Mouse (Mus musculus): ENCODE data around the gene Srsf4.

The Srsf4 gene

DNA sequence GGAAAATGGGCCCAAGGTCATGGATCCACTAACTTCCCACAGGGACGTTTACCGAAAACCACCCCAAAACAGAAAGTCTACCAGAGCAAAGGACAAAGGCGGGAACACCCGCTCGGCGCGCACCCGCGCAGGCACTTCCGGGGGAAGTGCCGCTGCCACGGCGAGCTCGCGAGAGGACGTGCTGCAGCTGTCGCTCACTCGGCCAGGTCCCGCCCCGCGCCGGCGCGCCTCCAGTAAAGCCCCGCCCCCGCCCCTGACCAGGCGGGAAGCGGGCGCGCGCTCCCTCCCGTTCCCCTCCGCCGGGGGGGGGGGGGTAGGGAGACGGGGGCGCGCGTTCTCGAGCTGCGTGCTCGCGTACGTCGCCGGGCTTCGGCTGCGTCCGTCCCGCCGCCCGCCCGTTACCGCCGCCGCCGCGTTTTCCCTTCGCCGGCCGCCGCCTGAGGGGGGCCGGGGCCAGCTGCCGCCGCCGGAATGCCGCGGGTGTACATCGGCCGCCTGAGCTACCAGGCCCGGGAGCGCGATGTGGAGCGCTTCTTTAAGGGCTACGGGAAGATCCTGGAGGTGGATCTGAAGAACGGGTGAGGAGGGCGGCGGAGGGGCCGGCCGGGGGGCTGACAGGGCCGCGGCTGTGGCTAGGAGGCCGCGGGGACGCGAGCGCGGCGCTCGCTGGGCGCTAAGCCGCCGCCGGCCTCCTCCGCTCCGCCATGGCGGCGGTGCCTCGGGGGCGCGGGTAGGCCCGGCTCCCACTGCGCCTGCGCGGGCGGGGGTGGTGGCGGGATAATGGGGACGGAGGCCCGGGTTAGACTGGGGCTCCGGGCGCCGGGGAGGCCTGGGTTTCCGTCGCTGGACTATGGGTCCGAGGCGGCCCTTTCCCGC, at the start of gene Srsf4:
Srsf4 (plus strand) TSS at position 325 of the 876 bp plus-strand sequence.
- peak; percentile 95 for DNase-seq

DNA sequence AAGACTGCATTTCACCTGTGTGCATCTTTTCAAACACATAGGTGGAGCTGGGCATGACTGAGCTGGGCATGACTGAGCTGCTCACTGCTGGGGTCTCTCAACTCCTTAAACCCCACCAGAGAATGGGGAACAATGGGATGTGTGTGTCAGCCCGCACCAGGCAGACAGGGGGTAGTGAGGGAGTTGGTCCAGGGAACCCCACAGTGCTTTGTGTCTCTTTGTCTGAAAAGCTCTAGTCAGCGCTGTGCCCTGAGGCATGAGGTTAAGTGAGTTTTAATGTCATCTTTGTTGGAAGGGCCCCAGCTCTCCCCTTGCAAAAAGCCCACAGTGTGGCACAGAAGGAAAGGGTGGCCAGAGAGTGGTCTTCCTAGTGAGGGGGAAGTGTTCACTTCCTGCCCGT, 48.5 kb upstream of the Srsf4 start:
- no peak for DNase-seq

DNA sequence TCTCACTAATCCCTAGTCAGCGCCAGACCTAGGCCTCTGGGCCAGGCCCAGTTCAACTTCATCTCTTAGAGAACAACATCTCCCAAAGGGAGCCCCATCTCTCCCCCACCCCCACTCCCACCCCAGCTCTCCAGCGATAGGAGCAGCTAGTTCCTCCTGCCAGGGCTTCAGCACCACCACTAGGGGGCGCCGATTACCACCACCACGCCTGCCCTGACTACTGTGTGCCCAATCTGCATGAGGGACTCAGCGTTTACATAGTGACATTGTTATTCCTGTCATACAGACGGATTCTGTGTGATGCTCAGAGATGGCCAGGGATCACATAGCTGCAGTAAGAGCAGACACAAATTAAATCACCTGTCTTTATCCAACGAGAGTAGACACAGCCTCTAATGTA, 47.6 kb upstream of the Srsf4 start:
- DNase-seq = peak; percentile 53

DNA sequence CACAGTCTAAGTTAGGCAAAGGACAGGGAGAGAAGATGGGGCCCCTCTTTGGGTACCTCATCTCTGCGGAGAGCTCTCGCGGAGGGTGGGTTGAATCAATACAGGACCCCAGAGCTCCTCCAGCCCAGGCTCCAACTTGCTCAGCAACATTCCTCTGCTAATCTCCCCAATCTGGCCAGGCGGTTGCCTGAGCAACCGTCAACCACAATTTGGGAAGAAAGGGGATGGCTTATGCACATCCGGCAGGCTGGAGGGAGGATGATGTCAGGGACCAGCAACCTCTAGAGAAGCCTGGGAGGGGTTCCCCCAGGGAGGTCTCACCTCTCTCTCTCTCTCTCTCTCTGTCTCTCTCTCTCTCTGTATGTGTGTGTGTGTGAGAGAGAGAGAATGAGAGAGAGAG, 46.5 kb upstream of the Srsf4 start:
- DNase-seq = no peak

GRCm38 (mm10) chr4:131829123-131829522, 44.3 kb upstream of the Srsf4 start:
- no peak for DNase-seq

DNA sequence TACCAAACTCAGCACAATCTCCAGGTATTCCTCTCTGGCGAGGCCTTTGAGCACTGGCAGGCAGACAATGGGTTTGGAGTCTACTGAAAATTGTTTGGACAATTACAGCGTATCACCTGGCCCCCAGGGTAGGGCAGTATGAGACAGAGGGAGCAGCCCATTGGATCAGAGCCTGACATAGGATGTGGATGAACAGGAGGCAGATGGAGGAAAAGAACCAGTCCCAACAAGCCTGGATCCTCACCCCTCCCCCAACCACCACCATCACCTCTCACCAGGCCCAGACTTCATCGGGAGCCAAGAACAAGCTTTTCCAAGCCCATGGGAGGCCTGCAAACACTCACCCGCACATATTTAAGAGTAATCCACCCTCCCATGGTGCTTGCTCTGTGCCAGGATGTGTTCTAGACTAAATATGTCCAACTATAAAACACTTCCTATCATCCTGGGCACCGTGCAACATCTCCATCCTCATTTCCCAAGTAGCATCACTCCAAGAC, 41.8 kb upstream of the Srsf4 start:
- peak; percentile 59 for DNase-seq

GRCm38 (mm10) chr4:131832759-131833407, 40.5 kb upstream of the Srsf4 start:
- DNase-seq = no peak

DNA sequence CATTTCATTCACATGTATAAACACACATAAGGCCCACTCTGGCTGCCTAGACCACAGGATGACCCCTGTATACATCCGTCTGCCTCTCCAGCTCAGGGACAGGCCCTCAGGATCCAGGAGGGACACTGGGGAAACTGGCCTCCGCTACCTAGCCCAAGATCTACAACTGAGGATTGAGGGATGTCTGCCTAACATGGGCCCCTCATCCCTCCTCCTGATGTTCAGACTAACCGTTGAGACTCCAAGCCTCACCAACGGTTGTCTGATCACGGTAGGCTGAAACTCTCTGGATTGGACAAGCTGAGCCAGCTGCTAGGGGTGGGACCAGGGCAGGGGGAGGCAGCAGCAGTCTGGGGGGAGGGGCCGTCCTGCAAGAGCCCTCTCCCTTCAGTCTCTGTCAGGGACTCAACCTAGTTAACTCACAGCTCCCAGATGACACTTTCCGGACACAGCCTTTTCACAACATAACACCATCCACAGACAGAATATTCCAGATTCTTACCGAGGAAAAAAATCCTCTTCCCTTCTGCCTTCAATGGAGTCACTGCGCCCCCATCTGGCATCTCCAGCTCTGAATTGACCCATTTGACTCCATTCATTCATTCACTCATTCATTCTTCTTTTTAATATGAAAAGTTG, 39.3 kb upstream of the Srsf4 start:
- peak; percentile 75 for DNase-seq

DNA sequence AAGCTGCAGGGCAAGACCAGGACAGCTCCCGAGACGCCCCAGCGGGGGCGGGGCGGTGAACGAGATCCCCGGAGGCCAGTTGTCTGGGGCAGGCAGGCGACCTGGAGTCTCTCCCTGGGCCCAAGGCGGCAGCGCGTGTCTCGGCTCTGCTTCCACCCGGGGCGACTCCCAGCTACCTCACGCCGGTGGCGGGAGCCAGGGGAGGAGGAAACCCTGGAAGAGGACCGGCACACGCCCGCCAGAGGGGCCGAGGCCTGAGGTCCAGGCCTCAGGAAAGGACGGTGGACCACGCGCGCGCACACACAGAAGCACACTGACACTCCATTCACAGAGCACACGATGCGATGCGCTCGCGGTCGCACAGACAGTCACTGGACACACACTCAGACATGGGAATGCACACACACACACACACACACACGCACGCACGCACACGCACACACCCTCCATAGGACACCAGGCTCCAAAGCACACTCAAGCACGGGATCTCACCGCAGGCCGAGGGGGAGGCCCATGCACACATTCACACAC, 37.0 kb upstream of the Srsf4 start:
- DNase-seq = peak; percentile 63

GRCm38 (mm10) chr4:131836891-131837491, 36.4 kb upstream of the Srsf4 start:
- DNase-seq = peak; percentile 58

- peak; percentile 92 for DNase-seq
These were observed 35.4 kb upstream of the Srsf4 start, which contains the start of gene Ptpru for GRCm38 (mm10) chr4:131837872-131838524. Gene Ptpru (minus strand): TSS chr4:131838288.

DNA sequence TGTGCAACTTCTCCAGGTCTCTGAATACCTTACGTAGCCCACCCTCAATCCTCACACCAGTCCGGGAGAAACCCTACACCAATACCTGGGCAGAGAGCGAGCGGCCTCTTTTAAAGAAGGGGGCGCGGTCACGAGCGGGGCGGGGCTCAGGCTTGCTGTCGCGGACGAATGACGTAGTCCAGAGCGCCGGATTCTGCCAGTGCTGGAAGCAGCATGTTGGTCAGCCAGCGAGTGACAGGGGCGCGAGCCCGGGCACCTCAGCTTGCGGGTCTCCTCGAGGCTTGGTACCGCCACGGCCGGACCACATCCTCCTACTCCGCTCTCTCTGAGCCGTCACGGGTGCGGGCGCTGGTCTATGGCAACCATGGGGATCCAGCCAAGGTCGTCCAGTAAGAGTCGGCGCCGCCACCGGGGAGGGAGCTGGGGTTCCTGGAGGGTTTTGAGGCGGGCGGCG, 30.1 kb upstream of the Srsf4 start, which contains the start of gene Mecr:
Mecr (plus strand) TSS at position 181 of the 454 bp plus-strand sequence.
- peak; percentile 96 for DNase-seq

DNA sequence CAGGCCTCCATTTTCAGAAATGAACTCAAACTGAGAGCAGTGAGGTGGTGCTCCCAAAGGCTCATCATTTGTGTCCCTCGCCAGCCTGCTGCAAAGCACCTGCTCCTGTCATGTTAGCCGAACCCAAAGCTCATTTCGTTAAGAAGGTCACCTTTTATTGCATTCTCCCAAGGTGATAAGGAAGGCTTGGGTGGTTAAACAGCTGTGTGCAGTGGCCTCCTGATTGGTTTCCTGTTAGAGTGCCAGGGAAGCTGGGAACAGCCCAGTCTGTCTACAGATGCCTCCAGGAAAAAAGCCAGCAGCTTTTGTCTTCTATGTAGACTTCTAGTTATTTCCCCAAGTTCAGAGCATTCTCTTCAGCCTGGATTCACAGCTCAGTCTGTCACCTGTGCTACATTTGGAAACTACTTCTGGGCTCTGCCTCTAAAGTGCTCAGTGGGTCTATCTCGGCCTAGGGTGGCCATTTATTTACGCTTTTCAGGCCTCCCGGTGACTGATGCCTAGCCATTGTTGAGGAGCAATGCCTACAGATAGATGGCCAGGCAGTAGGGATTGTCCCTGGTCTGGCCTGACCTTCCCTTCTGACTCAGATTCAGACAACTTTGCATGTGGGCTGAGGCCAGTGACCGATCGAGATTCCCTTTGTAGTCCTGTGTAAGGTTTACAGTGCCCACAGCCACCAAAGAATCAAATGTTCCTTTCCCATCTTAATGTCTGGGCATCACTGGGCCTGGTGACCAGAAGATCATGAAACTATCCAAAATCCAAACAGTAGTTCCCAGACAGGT, 27.2 kb upstream of the Srsf4 start:
- no peak for DNase-seq

DNA sequence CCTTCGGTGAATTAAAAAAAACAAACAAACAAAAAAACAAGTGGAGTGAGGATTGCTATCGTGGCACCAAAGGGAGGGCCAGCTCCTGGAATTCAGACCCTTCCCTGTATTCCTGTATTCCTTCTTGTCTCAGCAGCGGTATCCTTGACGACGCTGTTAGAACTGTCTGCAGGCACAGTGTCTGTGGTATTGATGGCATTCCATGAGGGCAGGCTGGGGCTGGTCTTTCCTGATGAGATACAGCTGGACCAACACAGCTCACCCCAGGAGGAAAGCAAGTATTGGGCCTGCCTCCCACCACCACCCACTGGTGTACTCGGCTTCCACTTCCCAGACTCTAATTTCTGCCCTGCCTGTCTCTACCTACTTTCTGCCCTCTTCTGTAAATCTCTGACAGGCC, 25.3 kb upstream of the Srsf4 start:
- DNase-seq = no peak

DNA sequence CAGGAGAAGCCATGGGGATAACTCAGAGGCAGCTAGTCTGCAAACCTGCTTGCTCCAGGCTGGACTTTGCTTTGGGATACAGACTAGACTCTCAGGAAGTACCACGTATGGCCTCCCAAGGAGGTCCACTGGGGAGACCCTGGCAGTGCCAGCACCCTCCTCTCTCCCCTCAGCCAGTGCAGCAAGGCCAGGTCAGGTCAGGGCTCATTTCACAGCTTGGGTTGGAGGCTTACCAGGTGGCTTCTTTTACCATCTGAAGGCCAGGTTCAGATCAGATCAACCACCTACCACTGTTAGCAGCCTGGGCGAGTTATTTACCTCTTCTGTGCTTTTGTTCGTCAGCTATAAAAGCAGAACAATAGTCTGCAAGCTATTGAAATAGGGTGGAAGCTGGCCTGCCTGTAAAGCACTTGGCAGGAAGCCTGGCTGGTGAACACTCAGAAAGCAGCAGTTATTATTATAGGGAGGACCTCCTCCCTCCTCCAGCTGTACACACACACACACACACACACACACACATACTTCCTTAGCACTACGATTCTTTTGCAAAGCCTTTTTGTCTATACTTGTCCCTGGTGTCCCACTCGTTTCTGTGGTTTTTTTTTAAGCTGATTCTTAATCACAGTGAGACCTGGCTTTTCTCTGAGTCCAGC, 23.3 kb upstream of the Srsf4 start:
- peak; percentile 83 for DNase-seq

DNA sequence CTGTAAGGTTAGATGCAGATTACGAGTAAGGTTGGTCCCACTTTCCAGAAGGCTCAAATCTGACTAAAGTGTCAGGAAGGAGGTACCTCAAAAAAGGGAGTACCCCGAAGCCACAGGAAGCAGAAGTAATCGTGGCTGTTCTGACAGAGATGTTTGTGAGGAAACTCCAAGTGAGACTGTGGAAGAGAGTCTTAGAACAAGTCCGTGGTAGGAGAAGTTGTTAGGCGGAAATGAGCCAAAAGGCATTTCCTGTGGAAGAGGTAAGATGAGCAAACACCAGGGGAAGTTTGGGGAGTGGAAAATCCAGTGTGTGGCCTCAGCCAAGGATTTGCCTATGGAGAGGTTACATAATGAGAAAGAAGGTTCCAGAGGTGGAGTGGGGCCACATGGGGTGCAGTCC, 18.5 kb upstream of the Srsf4 start:
- DNase-seq = no peak

DNA sequence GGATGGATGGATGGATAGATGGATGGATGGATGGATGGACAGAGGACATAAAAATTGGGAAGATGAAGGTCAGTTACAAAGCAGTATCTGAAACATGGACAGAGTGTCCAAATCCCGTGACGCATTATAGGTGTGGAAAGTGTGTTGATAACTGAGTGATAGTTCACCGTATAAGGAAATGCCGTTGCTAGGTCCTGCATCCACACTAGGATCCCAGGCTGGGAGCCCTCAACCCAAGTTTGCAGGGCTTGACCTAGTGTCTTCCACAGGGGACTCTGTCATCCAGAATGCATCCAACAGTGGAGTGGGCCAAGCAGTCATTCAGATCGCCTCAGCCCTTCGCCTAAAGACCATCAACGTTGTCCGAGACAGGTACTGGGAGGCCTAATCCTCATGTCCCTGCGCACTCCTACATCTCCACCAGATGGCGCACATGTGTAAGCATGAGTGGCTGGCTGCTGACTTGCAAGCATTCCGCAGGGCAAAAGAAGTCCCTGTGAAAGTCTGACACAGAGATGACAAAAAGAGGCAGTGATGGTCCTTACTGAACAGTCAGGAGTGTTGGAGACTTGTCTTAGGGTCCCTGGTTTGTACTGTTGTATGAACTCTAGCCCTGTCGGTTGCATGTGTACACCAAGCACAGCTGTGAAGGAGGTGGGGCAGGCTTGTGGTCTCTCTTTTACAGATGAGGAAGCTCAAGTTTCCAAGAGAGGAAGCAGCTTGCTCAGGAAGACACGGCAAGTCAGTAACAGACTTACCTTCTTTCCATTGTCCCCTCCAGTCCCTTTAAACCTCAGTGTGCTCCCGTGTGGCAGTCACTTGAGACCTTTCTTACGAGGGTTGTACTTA, 12.7 kb upstream of the Srsf4 start:
- DNase-seq = peak; percentile 89

- no peak for DNase-seq
These were observed 12.1 kb upstream of the Srsf4 start for GRCm38 (mm10) chr4:131861341-131861739.

DNA sequence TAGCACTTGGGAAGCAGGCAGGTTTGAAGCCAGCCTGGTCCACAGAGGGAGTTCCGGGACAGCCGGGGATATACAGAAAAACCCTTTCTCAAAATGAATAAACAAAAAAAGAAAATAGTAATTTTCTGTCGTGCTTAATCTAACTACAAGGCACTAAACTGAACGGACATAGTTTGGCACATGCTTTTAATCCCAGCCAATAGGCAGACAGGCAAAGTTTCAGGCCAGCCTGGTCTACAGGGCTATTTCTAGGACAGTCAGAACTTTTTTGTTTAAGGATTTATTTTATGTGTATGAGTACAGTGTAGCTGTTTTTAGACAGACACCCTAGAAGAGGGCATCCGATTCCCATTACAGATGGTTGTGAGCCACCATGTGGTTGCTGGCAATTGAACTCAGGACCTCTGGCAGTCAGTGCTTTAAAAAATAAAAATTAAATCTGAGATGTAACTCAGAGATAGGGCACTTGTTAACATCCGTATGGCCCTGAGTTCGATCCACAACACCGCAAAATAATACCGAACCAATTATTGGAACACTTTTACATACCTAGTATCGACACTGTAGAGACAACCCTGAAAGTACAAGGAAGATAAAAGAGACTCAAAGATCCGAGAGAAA, 635 bp upstream of the Srsf4 start:
- DNase-seq = peak; percentile 6

All from lung, postnatal 10 days (tissue).